Mouse (Mus musculus): ENCODE data around the gene Retreg2. TPM values are rescaled to one million over a fixed set of nuclear protein-coding genes. Genes with fewer than 3 reads are reported as not detected.

Gene Retreg2
- total RNA-seq, 1 experiment from 2014 or later = 24.7 TPM

GRCm38 (mm10) chr1:75159540-75160255 lies 17.1 kb downstream of the Retreg2 start:
- no peak for ATAC-seq (replicated peaks; ENCODE audit: insufficient number of reproducible peaks, low FRiP score, low TSS enrichment, poor library complexity, severe bottlenecking)

DNA sequence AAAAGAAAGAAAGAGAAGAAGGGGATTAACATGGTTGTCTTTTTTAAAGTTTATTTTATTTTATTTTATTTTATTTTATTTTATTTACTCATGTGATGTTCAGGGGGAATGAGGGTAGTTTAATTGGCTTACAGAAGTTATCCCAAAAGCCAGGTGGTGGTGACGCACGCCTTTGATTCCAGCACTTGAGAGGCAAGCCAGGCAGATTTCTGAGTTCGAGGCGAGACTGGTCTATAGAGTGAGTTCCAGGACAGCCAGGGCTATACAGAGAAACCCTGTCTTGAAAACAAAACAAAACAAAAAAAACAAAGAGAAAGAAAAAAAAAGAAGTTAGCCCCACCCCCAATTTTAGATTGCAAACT lies 17.7 kb downstream of the Retreg2 start:
- no peak for ATAC-seq (replicated peaks; ENCODE audit: insufficient number of reproducible peaks, low FRiP score, low TSS enrichment, poor library complexity, severe bottlenecking)

DNA sequence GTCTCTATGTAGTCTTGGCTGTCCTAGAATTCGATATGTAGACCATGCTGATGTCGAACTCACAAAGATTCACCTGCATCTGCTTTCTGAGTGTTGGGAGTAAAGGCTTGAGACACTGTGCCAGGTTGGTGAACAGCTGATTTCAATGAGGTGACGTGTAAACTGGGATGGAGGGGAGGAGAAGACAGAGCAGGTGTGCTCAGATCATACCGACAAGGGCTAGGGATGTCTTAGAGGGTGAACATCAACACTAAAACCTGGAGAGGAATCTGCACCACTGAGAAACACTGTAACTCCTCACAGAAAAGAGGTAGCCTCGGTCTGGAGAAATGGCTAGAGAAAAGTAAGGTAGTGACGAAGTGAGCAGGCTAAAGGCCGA lies 25.5 kb downstream of the Retreg2 start:
- no peak for ATAC-seq (replicated peaks; ENCODE audit: insufficient number of reproducible peaks, low FRiP score, low TSS enrichment, poor library complexity, severe bottlenecking)

- ATAC-seq (replicated peaks; ENCODE audit: insufficient number of reproducible peaks, low FRiP score, low TSS enrichment, poor library complexity, severe bottlenecking) = peak; percentile 91
Observed at GRCm38 (mm10) chr1:75168472-75169464, 26.2 kb downstream of the Retreg2 start, which contains the start of gene Zfand2b. TSS of gene Zfand2b (plus strand) at chr1:75168646.

DNA sequence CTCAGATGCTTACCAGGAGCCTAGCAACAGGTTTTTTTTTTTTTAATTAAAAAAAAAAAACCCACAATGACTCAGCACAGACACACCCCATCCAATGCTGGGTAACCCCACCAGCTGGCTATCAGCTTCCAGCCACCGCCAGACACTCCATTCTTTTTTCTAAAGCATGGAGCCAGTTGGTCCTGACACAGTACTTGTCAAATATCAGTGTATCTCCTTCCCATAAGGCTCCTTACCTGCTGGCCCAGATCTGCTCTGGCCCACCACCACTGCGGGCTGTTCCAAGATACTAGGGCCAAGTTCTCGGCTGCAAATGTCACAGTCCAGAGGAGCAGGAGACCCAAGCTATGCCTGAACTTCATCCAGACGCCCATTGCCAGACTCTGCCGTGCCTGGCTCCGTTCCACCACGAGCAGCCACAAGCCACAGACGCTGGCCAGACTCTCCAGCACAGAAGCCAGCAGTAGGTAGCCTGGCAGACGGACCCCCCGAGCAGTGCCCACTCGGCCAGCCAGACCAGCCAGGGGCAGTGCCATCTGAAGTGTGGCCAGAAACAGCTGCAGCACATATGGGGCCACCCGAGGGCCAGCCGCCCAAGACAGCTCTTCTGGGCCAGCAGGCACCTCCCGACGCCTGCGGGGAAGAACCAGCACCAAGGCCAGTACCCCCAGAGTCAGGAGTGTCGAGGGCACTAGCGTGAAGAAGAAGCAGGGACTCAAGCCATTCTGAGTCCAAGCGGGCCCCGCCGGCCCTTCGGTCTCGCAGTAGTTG lies 36.9 kb downstream of the Retreg2 start:
- ATAC-seq (replicated peaks; ENCODE audit: insufficient number of reproducible peaks, low FRiP score, low TSS enrichment, poor library complexity, severe bottlenecking) = peak; percentile 27

DNA sequence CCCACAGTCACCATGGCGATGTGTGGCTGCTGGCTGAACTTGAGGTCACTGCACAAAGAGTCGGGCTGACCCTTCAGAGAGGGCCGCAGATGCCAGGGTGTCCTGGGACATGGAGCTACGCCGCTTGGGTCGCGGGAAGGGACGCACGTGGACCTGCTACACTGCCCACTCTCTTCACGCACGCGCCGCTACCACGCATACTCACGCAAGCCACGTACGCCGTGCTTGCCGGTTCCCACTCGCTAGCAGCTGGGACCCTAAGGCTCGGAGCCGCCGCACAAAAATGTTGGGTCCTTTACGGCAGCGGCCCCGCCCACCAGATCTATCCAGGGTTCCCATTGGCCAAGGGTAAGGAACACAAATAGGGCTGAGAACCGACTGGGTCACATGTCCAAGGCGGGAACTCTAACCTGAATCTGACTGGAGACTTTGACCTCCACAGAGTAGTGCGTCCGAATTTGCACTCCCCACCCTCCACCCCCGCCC lies 37.6 kb downstream of the Retreg2 start, which contains the start of gene Abcb6:
Gene Abcb6 (minus strand): TSS at position 288 of the 486 bp plus-strand sequence.
- ATAC-seq (replicated peaks; ENCODE audit: insufficient number of reproducible peaks, low FRiP score, low TSS enrichment, poor library complexity, severe bottlenecking) = peak; percentile 87

- no peak for ATAC-seq (replicated peaks; ENCODE audit: insufficient number of reproducible peaks, low FRiP score, low TSS enrichment, poor library complexity, severe bottlenecking)
Observed at GRCm38 (mm10) chr1:75180741-75181140, 38.2 kb downstream of the Retreg2 start.

GRCm38 (mm10) chr1:75181377-75181870 lies 38.8 kb downstream of the Retreg2 start:
- ATAC-seq (replicated peaks; ENCODE audit: insufficient number of reproducible peaks, low FRiP score, low TSS enrichment, poor library complexity, severe bottlenecking) = no peak

- no peak for ATAC-seq (replicated peaks; ENCODE audit: insufficient number of reproducible peaks, low FRiP score, low TSS enrichment, poor library complexity, severe bottlenecking)
Observed at GRCm38 (mm10) chr1:75182160-75182559, 39.6 kb downstream of the Retreg2 start.

GRCm38 (mm10) chr1:75185495-75185894 lies 42.9 kb downstream of the Retreg2 start:
- ATAC-seq (replicated peaks; ENCODE audit: insufficient number of reproducible peaks, low FRiP score, low TSS enrichment, poor library complexity, severe bottlenecking) = no peak

DNA sequence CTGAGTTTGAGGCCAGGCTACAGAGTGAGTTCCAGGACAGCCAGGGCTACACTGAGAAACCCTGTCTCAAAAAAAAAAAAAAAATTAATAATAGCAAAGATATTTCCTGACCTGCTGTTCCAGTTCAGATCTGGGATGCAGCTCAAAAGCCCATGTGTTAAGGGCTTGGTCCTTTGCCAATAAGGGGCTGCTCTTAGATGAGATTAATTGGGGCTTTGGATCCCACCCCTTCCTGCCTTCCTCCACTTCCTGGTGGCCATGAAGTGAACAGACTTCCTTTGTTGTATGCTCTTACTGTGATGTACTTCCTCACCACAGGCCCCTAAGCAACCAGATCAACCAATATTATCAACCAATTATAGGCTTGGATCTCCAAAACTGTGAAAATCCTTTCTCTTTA lies 44.5 kb downstream of the Retreg2 start:
- no peak for ATAC-seq (replicated peaks; ENCODE audit: insufficient number of reproducible peaks, low FRiP score, low TSS enrichment, poor library complexity, severe bottlenecking)

- ATAC-seq (replicated peaks; ENCODE audit: insufficient number of reproducible peaks, low FRiP score, low TSS enrichment, poor library complexity, severe bottlenecking) = peak; percentile 68
Observed at GRCm38 (mm10) chr1:75187914-75188483, 45.4 kb downstream of the Retreg2 start.

GRCm38 (mm10) chr1:75190577-75190976 lies 48.0 kb downstream of the Retreg2 start:
- ATAC-seq (replicated peaks; ENCODE audit: insufficient number of reproducible peaks, low FRiP score, low TSS enrichment, poor library complexity, severe bottlenecking) = no peak

DNA sequence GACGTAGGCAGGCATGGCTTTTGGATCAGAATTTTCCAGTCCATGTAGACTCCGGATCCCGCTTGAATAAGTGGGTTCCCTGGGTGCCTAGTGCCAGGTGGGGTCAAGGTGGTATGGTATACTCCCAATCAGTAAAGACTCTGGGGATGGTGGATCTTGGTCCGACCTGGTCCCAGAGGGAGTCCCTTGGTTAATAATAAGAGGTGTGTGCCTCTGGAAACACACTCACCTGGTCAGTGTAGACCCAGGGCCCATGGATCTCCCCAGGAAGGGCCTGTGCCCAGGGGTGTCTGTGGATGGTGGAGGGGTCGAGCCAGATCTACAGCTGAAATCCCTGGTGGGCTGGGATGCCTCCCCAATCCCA lies 48.7 kb downstream of the Retreg2 start:
- ATAC-seq (replicated peaks; ENCODE audit: insufficient number of reproducible peaks, low FRiP score, low TSS enrichment, poor library complexity, severe bottlenecking) = no peak

DNA sequence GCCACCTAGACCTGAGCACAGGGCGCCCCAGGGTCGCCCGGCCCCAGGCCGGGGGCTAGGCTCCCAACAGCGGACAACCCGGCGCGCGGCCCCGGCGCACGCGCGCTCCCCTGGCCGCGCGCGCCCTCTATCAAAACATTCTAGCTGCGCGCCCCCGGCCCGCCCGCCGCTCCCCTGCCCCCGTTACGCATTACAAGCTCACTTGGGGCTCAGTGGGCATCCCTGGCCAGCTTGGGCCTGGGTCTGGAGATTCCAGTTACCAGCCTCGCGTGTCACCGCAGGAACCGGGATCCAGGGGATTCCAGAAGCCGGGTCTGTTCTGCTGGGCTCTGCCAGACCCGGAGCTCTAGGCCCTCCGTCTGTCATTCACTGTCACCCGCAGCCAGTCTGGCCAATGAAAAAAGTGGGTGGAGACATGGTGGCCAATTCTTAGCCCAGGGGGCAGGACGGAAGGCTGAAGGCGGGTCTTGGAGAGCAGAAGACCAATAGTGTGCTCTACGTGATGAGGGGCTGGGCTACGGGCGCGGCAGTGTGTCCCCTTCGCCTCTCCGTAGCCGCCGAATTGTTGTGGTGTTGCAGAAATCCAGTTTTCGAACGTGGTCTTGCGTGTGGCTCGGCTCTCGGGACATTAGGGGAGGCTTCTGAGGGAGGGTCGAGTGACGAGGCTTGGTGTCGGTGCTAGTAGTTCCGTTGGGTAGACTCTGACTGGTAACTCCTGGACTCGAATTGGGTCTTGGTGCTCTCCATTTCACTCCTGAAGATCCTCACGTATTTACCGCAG lies 49.2 kb downstream of the Retreg2 start, which contains the start of the genes Ankzf1 and Atg9a:
Gene Ankzf1 (plus strand): TSS at position 530 of the 781 bp plus-strand sequence.
Gene Atg9a (minus strand): TSS at position 575 of the 781 bp plus-strand sequence.
- peak; percentile 94 for ATAC-seq (replicated peaks; ENCODE audit: insufficient number of reproducible peaks, low FRiP score, low TSS enrichment, poor library complexity, severe bottlenecking)

GRCm38 (mm10) chr1:75192452-75192851 lies 49.9 kb downstream of the Retreg2 start:
- ATAC-seq (replicated peaks; ENCODE audit: insufficient number of reproducible peaks, low FRiP score, low TSS enrichment, poor library complexity, severe bottlenecking) = peak; percentile 57; the same call in 1 of the 2 replicates

Data from monocyte, adult 5-6 weeks (primary cell).